Mouse (Mus musculus): Measurements from ENCODE around the gene Zbtb42. TPM values are rescaled to one million over a fixed set of nuclear protein-coding genes. Genes with fewer than 3 reads are reported as not detected.

Gene Zbtb42
- polyA plus RNA-seq, 1 experiment from 2014 or later, result 9.3 TPM

DNA sequence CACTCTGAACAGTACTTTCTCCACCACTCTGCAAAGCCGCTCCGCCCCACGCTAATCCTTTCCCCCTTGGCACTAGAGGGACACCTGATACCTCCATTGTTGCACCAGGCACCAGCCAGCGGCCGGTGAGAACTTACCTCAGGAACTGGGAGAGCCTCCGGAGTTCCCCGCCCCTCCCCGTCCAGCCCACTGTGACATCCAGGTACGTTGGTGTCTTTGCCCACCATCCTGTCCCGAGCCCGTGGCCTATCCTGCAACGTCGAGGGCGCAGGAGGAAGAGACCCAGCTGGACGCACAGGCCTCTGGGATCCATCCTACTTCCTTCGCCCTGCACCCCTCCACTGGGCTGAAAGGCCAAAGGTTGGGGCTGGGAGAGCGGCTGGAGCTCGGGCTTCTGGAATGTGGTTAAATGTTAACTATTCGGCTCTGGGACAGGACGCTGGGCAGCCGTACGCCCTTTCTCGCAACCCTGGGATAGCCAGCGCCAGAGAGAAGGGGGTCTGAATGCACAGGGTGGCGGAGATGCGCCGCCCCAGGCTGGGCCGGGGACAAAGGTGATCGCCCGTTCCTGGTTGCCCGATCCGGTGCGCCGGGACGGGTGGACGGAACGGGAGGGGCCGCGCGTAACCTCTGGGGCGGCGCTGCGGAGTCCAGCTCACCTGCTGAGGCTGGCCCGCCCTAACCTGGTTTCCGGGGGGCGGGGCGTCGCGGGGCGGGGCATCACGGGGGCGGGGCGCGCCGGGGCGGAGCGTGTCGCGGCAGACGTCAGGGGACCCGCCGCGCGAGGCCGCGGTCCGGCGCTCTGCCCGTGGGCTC, 43.0 kb downstream of the Zbtb42 start:
- peak overlapping the region; percentile 76 for H3K9ac ChIP-seq
- H3K4me3 ChIP-seq (replicated peaks), result peak overlapping the region; percentile 88
- H3K4me1 ChIP-seq, result peaks cover 19% of the 10 kb centered on the region
- peak; percentile 70 for ATAC-seq (ENCODE audit: insufficient read depth, low FRiP score, low read depth)
- H3K27ac ChIP-seq, result peak overlapping the region; percentile 95
- WGBS, result 6% methylated on average over 49 of the region's 69 CpGs
- H3K4me2 ChIP-seq, result peak overlapping the region; percentile 94
- H3K27me3 ChIP-seq (replicated peaks), result no peaks in the 10 kb centered on the region
- H3K9me3 ChIP-seq, result no peaks in the 10 kb centered on the region
- no peaks in the 10 kb centered on the region for H3K36me3 ChIP-seq

DNA sequence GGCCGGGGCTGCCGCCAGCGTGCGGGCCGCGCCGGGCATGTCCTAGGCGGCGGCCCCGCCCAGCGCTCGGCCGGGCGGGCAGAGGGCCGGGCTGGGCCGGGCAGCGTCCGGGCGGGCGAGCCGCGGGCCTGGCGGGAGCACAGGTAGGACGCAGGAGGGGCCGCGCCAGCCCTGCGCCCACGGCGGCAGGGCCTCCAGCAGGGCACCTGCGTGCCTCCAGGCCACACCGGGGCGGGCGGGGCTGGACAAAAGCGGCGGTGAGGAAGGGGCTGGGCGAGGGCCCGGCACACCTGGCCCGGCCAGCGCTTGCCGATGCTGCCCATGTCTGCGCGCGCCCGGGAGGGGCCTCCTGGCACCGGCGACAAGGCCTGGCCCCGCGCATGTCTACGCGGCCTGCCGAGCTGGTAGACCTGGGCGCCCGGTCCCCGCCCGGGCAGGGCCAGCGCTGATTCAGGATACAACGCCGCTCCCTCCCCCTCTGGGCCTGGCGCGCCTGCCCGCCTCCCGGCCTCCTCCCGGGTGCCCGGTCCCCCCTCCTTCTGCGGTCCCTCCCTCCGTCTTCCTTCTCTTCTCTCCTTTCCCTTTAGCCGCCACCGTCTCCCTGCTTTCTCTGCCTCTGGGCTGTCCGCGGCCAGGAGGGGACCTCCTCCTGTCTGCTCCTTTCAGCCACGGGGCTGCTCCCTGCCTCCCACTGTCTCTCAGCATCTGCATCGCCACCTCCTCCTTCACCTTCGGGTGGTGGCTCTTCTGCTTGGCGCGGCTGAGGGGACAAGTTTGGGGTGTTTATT, 43.8 kb downstream of the Zbtb42 start:
- under 1% methylated on average over 59 of the region's 75 CpGs for WGBS
- peak; percentile 57 for ATAC-seq (ENCODE audit: insufficient read depth, low FRiP score, low read depth)
- peak overlapping the region; percentile 88 for H3K4me3 ChIP-seq (replicated peaks)

DNA sequence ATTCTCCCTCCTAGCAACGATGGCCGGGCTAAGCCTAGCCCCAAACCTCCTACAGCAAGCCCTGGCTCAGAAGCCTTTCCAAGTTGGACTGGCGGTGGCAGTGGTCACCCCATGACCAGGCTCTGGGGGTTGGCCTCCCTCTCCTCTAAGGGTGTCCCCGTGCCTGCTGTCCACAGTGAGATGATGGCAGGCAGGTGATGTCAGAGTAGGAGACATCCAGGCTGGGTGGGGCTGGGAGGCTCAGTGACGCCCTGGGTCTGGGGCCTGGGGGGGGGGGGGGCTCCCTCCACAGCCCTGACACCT, 44.4 kb downstream of the Zbtb42 start:
- H3K27me3 ChIP-seq (replicated peaks), result no peaks in the 10 kb centered on the region
- 7% methylated on average over 5 of the region's 5 CpGs for WGBS
- peak overlapping the region; percentile 76 for H3K9ac ChIP-seq
- peaks cover 20% of the 10 kb centered on the region for H3K4me1 ChIP-seq
- H3K9me3 ChIP-seq, result no peaks in the 10 kb centered on the region
- H3K36me3 ChIP-seq, result no peaks in the 10 kb centered on the region
- peak overlapping the region; percentile 88 for H3K4me3 ChIP-seq (replicated peaks)
- H3K27ac ChIP-seq, result peak overlapping the region; percentile 87
- no peak for ATAC-seq (ENCODE audit: insufficient read depth, low FRiP score, low read depth)
- H3K4me2 ChIP-seq, result peak overlapping the region; percentile 94

More for the DNA sequence above, 43.8 kb downstream of the Zbtb42 start:
- Histone ChIP-seq H3K9ac (peak overlapping the region; percentile 76), H3K4me2 (peak overlapping the region; percentile 94), H3K9me3 (no peaks in the 10 kb centered on the region), H3K4me1 (peaks cover 20% of the 10 kb centered on the region), H3K27me3 (replicated peaks) (no peaks in the 10 kb centered on the region), H3K27ac (peak overlapping the region; percentile 87), H3K36me3 (no peaks in the 10 kb centered on the region)

DNA sequence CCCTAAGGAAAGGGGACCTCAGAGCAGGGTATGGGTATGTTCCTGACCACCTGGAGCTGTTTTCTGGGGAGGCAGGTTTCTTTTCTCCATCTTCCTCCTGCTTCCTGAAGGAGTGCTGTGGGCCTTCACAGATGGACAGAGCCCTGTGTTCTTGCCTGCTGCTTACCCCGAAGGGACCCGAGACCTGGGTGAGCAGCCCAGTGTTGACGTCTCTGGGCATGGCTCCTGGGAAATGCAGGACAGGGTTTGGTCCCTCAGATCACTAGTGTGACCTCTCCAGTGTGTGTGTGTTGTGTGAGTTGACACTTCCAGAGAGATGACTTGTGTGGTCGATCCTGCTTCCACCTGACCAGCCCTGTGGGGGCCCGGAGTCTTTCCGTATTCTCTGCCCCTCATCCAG, 44.8 kb downstream of the Zbtb42 start:
- H3K4me2 ChIP-seq, result peak overlapping the region; percentile 94
- no peaks in the 10 kb centered on the region for H3K36me3 ChIP-seq
- no peak overlapping the region for H3K27ac ChIP-seq
- H3K27me3 ChIP-seq (replicated peaks), result no peaks in the 10 kb centered on the region
- 83% methylated on average over 6 of the region's 6 CpGs for WGBS
- no peaks in the 10 kb centered on the region for H3K9me3 ChIP-seq
- H3K4me1 ChIP-seq, result peaks cover 20% of the 10 kb centered on the region
- no peak overlapping the region for H3K9ac ChIP-seq
- ATAC-seq (ENCODE audit: insufficient read depth, low FRiP score, low read depth), result no peak
- H3K4me3 ChIP-seq (replicated peaks), result peak overlapping the region; percentile 88

DNA sequence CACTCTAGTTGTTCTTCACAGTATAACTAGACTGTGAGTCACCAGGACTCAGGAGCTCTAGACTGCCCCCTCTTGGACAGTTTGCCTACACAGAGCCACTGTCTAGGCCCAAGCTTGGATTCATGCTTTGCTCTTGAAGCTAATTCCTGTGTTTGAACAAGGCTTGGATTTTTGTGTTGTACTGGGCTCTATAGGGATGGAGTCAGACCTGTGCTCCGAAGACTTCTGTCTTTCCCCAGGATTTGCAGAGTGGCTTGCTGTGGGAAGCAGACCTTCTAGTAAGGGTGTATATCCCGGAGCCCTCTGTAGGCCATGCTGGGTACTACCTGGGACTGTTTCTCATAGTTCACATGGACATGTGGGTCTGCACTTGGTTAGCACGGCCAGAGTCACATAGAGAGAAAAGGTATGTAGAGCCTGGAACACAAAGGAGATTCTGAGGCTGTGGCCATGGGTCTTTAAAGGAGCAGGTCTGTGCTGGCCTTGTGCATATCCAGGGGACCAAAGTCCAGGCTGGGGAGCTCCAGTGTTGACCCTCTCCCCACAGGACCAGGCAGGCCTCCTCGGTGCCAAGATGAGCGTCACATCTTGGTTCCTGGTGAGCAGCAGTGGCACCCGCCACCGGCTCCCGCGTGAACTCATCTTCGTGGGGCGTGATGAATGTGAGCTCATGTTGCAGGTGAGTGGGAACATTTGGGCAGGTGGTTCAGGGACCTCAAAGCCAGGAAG, 45.6 kb downstream of the Zbtb42 start:
- no peaks in the 10 kb centered on the region for H3K36me3 ChIP-seq
- H3K27me3 ChIP-seq (replicated peaks), result no peaks in the 10 kb centered on the region
- H3K9ac ChIP-seq, result no peak overlapping the region
- peaks cover 20% of the 10 kb centered on the region for H3K4me1 ChIP-seq
- no peak overlapping the region for H3K27ac ChIP-seq
- WGBS, result 76% methylated on average over 11 of the region's 11 CpGs
- no peaks in the 10 kb centered on the region for H3K9me3 ChIP-seq
- 0 out of 2 replicates have a peak overlapping the region, but pooled peaks have one; percentile 5 for H3K4me3 ChIP-seq (replicated peaks)
- peak overlapping the region; percentile 94; the same call in 1 of the 2 replicates for H3K4me2 ChIP-seq
- no peak for ATAC-seq (ENCODE audit: insufficient read depth, low FRiP score, low read depth)

DNA sequence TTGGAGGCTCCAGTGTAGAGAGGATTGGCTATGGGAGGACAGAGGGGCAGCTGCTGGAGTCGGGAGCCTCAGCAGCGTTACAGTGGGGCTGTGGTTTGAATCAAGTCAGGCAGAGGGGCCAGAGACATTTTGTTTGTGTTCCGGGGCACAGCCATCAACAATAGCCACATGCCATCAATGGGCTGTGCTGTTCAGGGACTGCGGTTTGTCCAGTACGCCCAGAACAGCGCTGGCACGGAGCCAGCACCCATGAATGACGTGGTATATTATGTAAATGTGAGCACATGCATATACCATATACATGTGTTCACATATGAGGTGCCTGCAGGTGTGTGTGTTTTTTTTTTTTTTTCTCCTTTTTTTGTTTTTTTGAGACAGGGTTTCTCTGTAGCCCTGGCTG, 49.2 kb downstream of the Zbtb42 start:
- H3K9me3 ChIP-seq, result no peaks in the 10 kb centered on the region
- no peak overlapping the region for H3K4me2 ChIP-seq
- no peak overlapping the region for H3K4me3 ChIP-seq (replicated peaks)
- peaks cover 30% of the 10 kb centered on the region for H3K4me1 ChIP-seq
- H3K27ac ChIP-seq, result no peak overlapping the region
- H3K9ac ChIP-seq, result no peak overlapping the region
- H3K27me3 ChIP-seq (replicated peaks), result no peaks in the 10 kb centered on the region
- no peak for ATAC-seq (ENCODE audit: insufficient read depth, low FRiP score, low read depth)
- H3K36me3 ChIP-seq, result peaks cover 17% of the 10 kb centered on the region; the same call in 1 of the 2 replicates
- 66% methylated on average over 8 of the region's 8 CpGs for WGBS

DNA sequence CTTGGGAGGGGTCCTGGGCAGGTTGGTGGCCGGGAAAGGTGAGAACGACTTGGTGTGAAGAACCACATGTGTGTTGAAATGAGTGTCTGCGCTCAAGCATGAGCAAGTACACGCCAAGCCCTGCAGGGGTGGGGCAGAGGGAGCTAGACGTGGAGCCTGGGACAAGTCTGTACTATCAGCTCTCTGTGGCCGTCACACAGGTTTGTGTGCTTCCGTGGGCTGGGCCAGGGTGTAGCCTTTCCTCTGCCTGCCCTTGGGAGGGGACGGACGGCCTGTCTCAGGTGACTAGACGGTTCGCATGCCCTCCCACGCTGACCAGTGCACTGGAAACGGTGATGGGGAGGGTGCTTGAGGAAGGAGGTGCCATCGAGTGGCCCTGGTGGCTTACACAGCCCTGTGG, 52.2 kb downstream of the Zbtb42 start:
- no peaks in the 10 kb centered on the region for H3K27me3 ChIP-seq (replicated peaks)
- peak; percentile 3; the same call in 1 of the 2 replicates for ATAC-seq (ENCODE audit: insufficient read depth, low FRiP score, low read depth)
- H3K36me3 ChIP-seq, result peaks cover 36% of the 10 kb centered on the region
- H3K4me3 ChIP-seq (replicated peaks), result no peak overlapping the region
- H3K4me2 ChIP-seq, result no peak overlapping the region
- WGBS, result 72% methylated on average over 14 of the region's 14 CpGs
- H3K9me3 ChIP-seq, result no peaks in the 10 kb centered on the region
- peaks cover 12% of the 10 kb centered on the region for H3K4me1 ChIP-seq
- H3K9ac ChIP-seq, result no peak overlapping the region
- H3K27ac ChIP-seq, result no peak overlapping the region; the same call in 1 of the 2 replicates

Small RNAs within 50 kb of the gene (microRNA-seq; reads per million reads assigned to microRNA genes)
- 1.7 reads per million for gene Mir6939

Other genes with a start within 250 kb of the Zbtb42 start
- 0.18 and 0.21 TPM in 2 replicates for gene A530016L24Rik, start 189.4 kb upstream of the Zbtb42 start, polyA plus RNA-seq (2015; fragmentation: Nextera tagmentation; extraction: Ambion mirVana)
- 2.7 TPM in 2 replicates for gene Tmem179, start 162.1 kb upstream of the Zbtb42 start, polyA plus RNA-seq (2015; fragmentation: Nextera tagmentation; extraction: Ambion mirVana)
- gene Inf2, start 90.0 kb upstream of the Zbtb42 start, polyA plus RNA-seq (2015; fragmentation: Nextera tagmentation; extraction: Ambion mirVana), result 4.3 and 4.4 TPM in 2 replicates
- gene Adssl1, start 58.8 kb upstream of the Zbtb42 start, polyA plus RNA-seq (2015; fragmentation: Nextera tagmentation; extraction: Ambion mirVana), result 4.3 and 4.4 TPM in 2 replicates
- 198 and 214 TPM in 2 replicates for gene Siva1, start 34.1 kb upstream of the Zbtb42 start, polyA plus RNA-seq (2015; fragmentation: Nextera tagmentation; extraction: Ambion mirVana)
- 161 and 170 TPM in 2 replicates for gene Akt1, start 3.9 kb upstream of the Zbtb42 start, polyA plus RNA-seq (2015; fragmentation: Nextera tagmentation; extraction: Ambion mirVana)
- gene Cep170b, start 41.6 kb downstream of the Zbtb42 start, polyA plus RNA-seq (2015; fragmentation: Nextera tagmentation; extraction: Ambion mirVana), result 24.3 and 24.6 TPM in 2 replicates
- 14.5 and 16.8 TPM in 2 replicates for gene Pld4, start 81.8 kb downstream of the Zbtb42 start, polyA plus RNA-seq (2015; fragmentation: Nextera tagmentation; extraction: Ambion mirVana)
- gene Ahnak2, start 123.8 kb downstream of the Zbtb42 start, polyA plus RNA-seq (2015; fragmentation: Nextera tagmentation; extraction: Ambion mirVana), result 3.8 and 4.7 TPM in 2 replicates
- gene Clba1, start 130.1 kb downstream of the Zbtb42 start, polyA plus RNA-seq (2015; fragmentation: Nextera tagmentation; extraction: Ambion mirVana), result 6.1 and 7.0 TPM in 2 replicates
- gene Cdca4, start 150.6 kb downstream of the Zbtb42 start, polyA plus RNA-seq (2015; fragmentation: Nextera tagmentation; extraction: Ambion mirVana), result 97.0 and 100 TPM in 2 replicates
- gene Gpr132, start 189.4 kb downstream of the Zbtb42 start, polyA plus RNA-seq (2015; fragmentation: Nextera tagmentation; extraction: Ambion mirVana), result 0.33 and 0.41 TPM in 2 replicates

Data from stomach, embryonic 15.5 days (tissue).